Mouse (Mus musculus): ENCODE measurements around the gene Ccdc54. TPM values are rescaled to one million over a fixed set of nuclear protein-coding genes. Genes with fewer than 3 reads are reported as not detected.

The Ccdc54 gene
- polyA plus RNA-seq, 1 experiment from 2014 or later = not detected

Other genes with a start within 250 kb of the Ccdc54 start
- gene Bbx, start 158.8 kb downstream of the Ccdc54 start, polyA plus RNA-seq (2014; fragmentation: Nextera tagmentation; extraction: Ambion mirVana) = 30.1 and 33.6 TPM in 2 replicates